In genomic region chr13:96542081-96542889, GRCm38 (mm10) we compare ENCODE assay signal across 8 mouse cellular contexts. TPM values are rescaled to one million over a fixed set of nuclear protein-coding genes. Genes with fewer than 3 reads are reported as not detected.
DNase-seq lines count a peak whose midpoint lies in the region; ATAC-seq lines count a peak whose summit lies in the region.

Polk (minus strand) TSS chr13:96542579.
Col4a3bp (plus strand) TSS chr13:96542618.

- H3K4me3 ChIP-seq in heart, embryonic 14.5 days (ENCODE audit: control insufficient read depth in 1 of 2, insufficient read depth in 1 of 2, low read depth in 1 of 2, low read length in 2 of 2): peak within 1 kb of the TSS; percentile 88 to 98
- peak within 1 kb of the TSS; percentile 86 for H3K4me3 ChIP-seq in liver, embryonic 13.5 days (replicated peaks)
- H3K4me3 ChIP-seq in stomach, embryonic 16.5 days (replicated peaks; ENCODE audit: low read length): peak within 1 kb of the TSS; percentile 94

- peak within 1 kb of the TSS; percentile 79 for H3K4me2 ChIP-seq in heart, embryonic 14.5 days (ENCODE audit: low read length)
- peak within 1 kb of the TSS; percentile 79 for H3K4me2 ChIP-seq in liver, embryonic 13.5 days
- H3K4me2 ChIP-seq in stomach, embryonic 16.5 days (ENCODE audit: low read depth, low read length): peak within 1 kb of the TSS; percentile 64

- peaks cover 0 to 5% of the 10 kb centered on the region in 2 experiments; a peak in 2 of 4 replicates for H3K4me1 ChIP-seq in heart, embryonic 14.5 days (ENCODE audit: control insufficient read depth in 2 of 2, insufficient read depth in 2 of 2, low read length in 2 of 2)
- H3K4me1 ChIP-seq in liver, embryonic 13.5 days (replicated peaks): peaks cover 45% of the 10 kb centered on the region
- peaks cover 5% of the 10 kb centered on the region; the same call in 1 of the 2 replicates for H3K4me1 ChIP-seq in stomach, embryonic 16.5 days (ENCODE audit: control insufficient read depth, insufficient read depth, low read length)

- H3K27me3 ChIP-seq in heart, embryonic 14.5 days (ENCODE audit: control insufficient read depth, insufficient read depth, low read length): no peaks in the 10 kb centered on the region
- no peaks in the 10 kb centered on the region for H3K27me3 ChIP-seq in liver, embryonic 13.5 days
- H3K27me3 ChIP-seq in stomach, embryonic 16.5 days (ENCODE audit: control insufficient read depth, insufficient read depth, low read length): no peaks in the 10 kb centered on the region

- H3K9ac ChIP-seq in heart, embryonic 14.5 days (ENCODE audit: low read length): peak within 1 kb of the TSS; percentile 98
- peak within 1 kb of the TSS; percentile 95 for H3K9ac ChIP-seq in liver, embryonic 13.5 days
- peak within 1 kb of the TSS; percentile 96 for H3K9ac ChIP-seq in stomach, embryonic 16.5 days (ENCODE audit: low read length)

- ATAC-seq in CD4-positive, CD25-positive, alpha-beta regulatory T cell, adult 4 months: peak; percentile 91
- ATAC-seq in heart, embryonic 14.5 days (ENCODE audit: insufficient number of reproducible peaks, insufficient read depth, low FRiP score, low read depth): peak; percentile 100
- peak; percentile 99 for ATAC-seq in liver, embryonic 13.5 days (ENCODE audit: low read depth)
- peak; percentile 99 for ATAC-seq in stomach, embryonic 16.5 days (ENCODE audit: insufficient read depth, low FRiP score)

- no peaks in the 10 kb centered on the region for H3K9me3 ChIP-seq in heart, embryonic 14.5 days (ENCODE audit: control insufficient read depth, low read length)
- no peaks in the 10 kb centered on the region for H3K9me3 ChIP-seq in liver, embryonic 13.5 days (replicated peaks)
- H3K9me3 ChIP-seq in stomach, embryonic 16.5 days (replicated peaks; ENCODE audit: control insufficient read depth, low read length): no peaks in the 10 kb centered on the region

- DNase-seq in c-Kit-negative CD71-positive TER-119-positive erythroid progenitor cells, embryonic 14.5 days (ENCODE audit: low read depth, low spot score): peak; percentile 97
- peak; percentile 97 for DNase-seq in fibroblast of lung, adult 2 months (ENCODE audit: low read depth)
- DNase-seq in kidney, postnatal 14 days: peak; percentile 98
- peak; percentile 96 for DNase-seq in liver, embryonic 13.5 days
- peak; percentile 92 for DNase-seq in neural tube, embryonic 10.5 days (ENCODE audit: extremely low spot score, low spot score)

- under 1% methylated on average over 47 of the region's 50 CpGs for WGBS in heart, embryonic 14.5 days
- WGBS in liver, embryonic 13.5 days (ENCODE audit: insufficient replicate concordance): under 1% methylated on average over 46 of the region's 50 CpGs
- under 1% methylated on average over 50 of the region's 50 CpGs for WGBS in stomach, embryonic 16.5 days

- H3K36me3 ChIP-seq in heart, embryonic 14.5 days (ENCODE audit: control insufficient read depth, insufficient read depth, low read length): no peaks in the 10 kb centered on the region
- H3K36me3 ChIP-seq in liver, embryonic 13.5 days: no peaks in the 10 kb centered on the region
- no peaks in the 10 kb centered on the region for H3K36me3 ChIP-seq in stomach, embryonic 16.5 days (ENCODE audit: control insufficient read depth, insufficient read depth, low read length)

- peak within 1 kb of the TSS; percentile 86 to 94 for H3K27ac ChIP-seq in heart, embryonic 14.5 days (replicated peaks in 1 of 2; ENCODE audit: control insufficient read depth in 1 of 2, insufficient read depth in 1 of 2, low read depth in 2 of 2, low read length in 2 of 2)
- peak within 1 kb of the TSS; percentile 93 for H3K27ac ChIP-seq in liver, embryonic 13.5 days
- H3K27ac ChIP-seq in stomach, embryonic 16.5 days (ENCODE audit: low read length): peak within 1 kb of the TSS; percentile 92

RNA-seq across cellular contexts. Expression of gene Polk, which starts in this region (rescaled TPM):
- 10 to 100 TPM; 22.2 to 24.7 TPM for polyA plus RNA-seq in CD4-positive, CD25-positive, alpha-beta regulatory T cell, adult 4 months (2017; shearing (Covaris generic))
- 7.2 and 7.6 TPM in 2 replicates for polyA plus RNA-seq in heart, embryonic 14.5 days (2014; fragmentation: Nextera tagmentation; extraction: Ambion mirVana)
- polyA plus RNA-seq in liver, embryonic 13.5 days (2015; fragmentation: Nextera tagmentation; extraction: Ambion mirVana): 3.4 and 4.9 TPM in 2 replicates
- 11.1 and 12.0 TPM in 2 replicates for polyA plus RNA-seq in stomach, embryonic 16.5 days (2015; fragmentation: Nextera tagmentation; extraction: Ambion mirVana)

RNA-seq across cellular contexts. Expression of gene Col4a3bp, which starts in this region (rescaled TPM):
- 10 to 100 TPM in 1 of 2 experiments, 1 to 10 TPM in 1; 6.3 to 10.1 TPM for polyA plus RNA-seq in CD4-positive, CD25-positive, alpha-beta regulatory T cell, adult 4 months (2017; shearing (Covaris generic))
- 10.0 and 11.9 TPM in 2 replicates for polyA plus RNA-seq in heart, embryonic 14.5 days (2014; fragmentation: Nextera tagmentation; extraction: Ambion mirVana)
- polyA plus RNA-seq in liver, embryonic 13.5 days (2015; fragmentation: Nextera tagmentation; extraction: Ambion mirVana): 4.3 and 5.6 TPM in 2 replicates
- polyA plus RNA-seq in stomach, embryonic 16.5 days (2015; fragmentation: Nextera tagmentation; extraction: Ambion mirVana): 8.6 and 10.4 TPM in 2 replicates

Comparison
In these comparisons a context has a peak if more than half of its experiments do, and no peak if none do; other contexts are left out.
1. Peak in every context shown above with its lines: DNase-seq, ATAC-seq, H3K4me3 ChIP-seq and H3K27ac ChIP-seq.